8 mouse cellular contexts compared by ENCODE assay signal in the genomic region with DNA sequence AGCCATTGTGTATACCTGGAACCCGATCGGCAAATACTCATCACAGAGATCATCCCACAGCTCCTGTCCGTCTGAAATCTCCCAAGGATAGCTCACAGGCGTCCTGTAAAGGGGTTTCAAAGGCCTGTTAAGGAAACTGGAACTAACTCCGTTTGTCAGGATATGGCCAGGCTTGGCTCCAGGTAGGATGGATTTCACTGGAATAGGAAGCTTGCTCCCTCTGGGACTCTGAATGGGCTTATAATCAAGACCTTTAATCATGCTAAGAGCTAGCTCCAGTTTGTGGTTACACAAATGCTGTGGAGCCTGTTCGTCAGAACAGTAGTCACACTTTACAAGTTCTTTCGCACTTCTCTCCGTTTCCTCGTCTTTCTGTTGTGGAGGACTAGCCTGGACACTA.
A peak's percentile ranks its signal among the peaks of the same experiment; 100 is the strongest.
DNase-seq lines count a peak whose midpoint lies in the region; ATAC-seq and TF ChIP-seq lines count a peak whose summit lies in the region.

No protein-coding gene starts in this region.

- peaks cover 9% of the 10 kb centered on the region for H3K4me1 ChIP-seq in liver, adult 2 months (ENCODE audit: control insufficient read depth, insufficient read depth, low read length)
- H3K4me1 ChIP-seq in embryonic facial prominence, embryonic 12.5 days, result peaks cover 22% of the 10 kb centered on the region
- H3K4me1 ChIP-seq in hindbrain, embryonic 14.5 days (replicated peaks; ENCODE audit: control insufficient read depth, insufficient read depth, low read length), result peaks cover 53% of the 10 kb centered on the region
- H3K4me1 ChIP-seq in midbrain, embryonic 14.5 days (ENCODE audit: control insufficient read depth, insufficient read depth, low read length), result peaks cover 47% of the 10 kb centered on the region

- DNase-seq in liver, adult 2 months (ENCODE audit: extremely low read depth, low read depth, low spot score), result peak; percentile 24
- DNase-seq in liver, result no peak
- no peak for DNase-seq in hindbrain, embryonic 14.5 days (ENCODE audit: low spot score)
- DNase-seq in midbrain, embryonic 14.5 days, result peak; percentile 14
- DNase-seq in left cerebral cortex, postnatal 25 days (ENCODE audit: low spot score in 2 of 2), result no peak
- no peak for DNase-seq in gastrocnemius, postnatal 10 days
- DNase-seq in gastrocnemius, postnatal 14 days, result no peak

- intact Hi-C loops in left cerebral cortex, postnatal 25 days (cut with DNase I), result loop anchor here (5.0 kb wide), 2 partner anchors 101 to 121 kb away; partner anchors contain the start of gene Pde4dip
- intact Hi-C loops in gastrocnemius, postnatal 14 days (cut with DNase I; ENCODE audit: low total_unique reads), result no loop called here

- H3K27ac ChIP-seq in liver, adult 2 months (replicated peaks; ENCODE audit: insufficient read depth, low read depth, low read length), result no peak overlapping the region; the same call in 1 of the 2 replicates
- H3K27ac ChIP-seq in embryonic facial prominence, embryonic 12.5 days, result no peak overlapping the region
- no peak overlapping the region for H3K27ac ChIP-seq in hindbrain, embryonic 14.5 days
- peak overlapping the region; percentile 98; the same call in 1 of the 2 replicates for H3K27ac ChIP-seq in midbrain, embryonic 14.5 days (replicated peaks; ENCODE audit: low read depth, low read length)

- no peaks in the 10 kb centered on the region for H3K27me3 ChIP-seq in liver, adult 2 months (ENCODE audit: control insufficient read depth, insufficient read depth, low read length)
- no peaks in the 10 kb centered on the region for H3K27me3 ChIP-seq in embryonic facial prominence, embryonic 12.5 days
- no peaks in the 10 kb centered on the region for H3K27me3 ChIP-seq in hindbrain, embryonic 14.5 days (ENCODE audit: control insufficient read depth, insufficient read depth, low read length)
- H3K27me3 ChIP-seq in midbrain, embryonic 14.5 days (ENCODE audit: control insufficient read depth, insufficient read depth, low read length), result no peaks in the 10 kb centered on the region

- WGBS in liver, adult 2 months, result 31% methylated on average over 9 of the region's 9 CpGs
- WGBS in embryonic facial prominence, embryonic 12.5 days, result 50% methylated on average over 9 of the region's 9 CpGs
- WGBS in hindbrain, embryonic 14.5 days, result 46% methylated on average over 9 of the region's 9 CpGs
- WGBS in midbrain, embryonic 14.5 days, result 54% methylated on average over 9 of the region's 9 CpGs

- peaks cover 14% of the 10 kb centered on the region; the same call in 1 of the 2 replicates for H3K79me2 ChIP-seq in liver, adult 2 months (ENCODE audit: control insufficient read depth, insufficient read depth, low read length)

- H3K36me3 ChIP-seq in liver, adult 2 months (ENCODE audit: control insufficient read depth, insufficient read depth, low read length), result peaks cover 6% of the 10 kb centered on the region; the same call in 1 of the 2 replicates
- H3K36me3 ChIP-seq in embryonic facial prominence, embryonic 12.5 days, result no peaks in the 10 kb centered on the region; the same call in 1 of the 2 replicates
- H3K36me3 ChIP-seq in hindbrain, embryonic 14.5 days (replicated peaks; ENCODE audit: control insufficient read depth, insufficient read depth), result no peaks in the 10 kb centered on the region; the same call in 1 of the 2 replicates
- no peaks in the 10 kb centered on the region; the same call in 1 of the 2 replicates for H3K36me3 ChIP-seq in midbrain, embryonic 14.5 days (ENCODE audit: control insufficient read depth, insufficient read depth, low read length)

- no peak for TF ChIP-seq POLR2A in liver, adult 2 months (IDR thresholded peaks at IDR 0.05; ENCODE audit: extremely low read depth, insufficient read depth, low read length)

- TF ChIP-seq CTCF in liver, adult 2 months (IDR thresholded peaks at IDR 0.05; ENCODE audit: low read depth, low read length), result no peak

- peak overlapping the region; percentile 72 for H3K4me2 ChIP-seq in embryonic facial prominence, embryonic 12.5 days (replicated peaks)
- peak overlapping the region; percentile 80 for H3K4me2 ChIP-seq in hindbrain, embryonic 14.5 days (replicated peaks)
- peak overlapping the region; percentile 86 for H3K4me2 ChIP-seq in midbrain, embryonic 14.5 days (ENCODE audit: low read length)

- peak overlapping the region; percentile 82; the same call in 1 of the 2 replicates for H3K4me3 ChIP-seq in liver, adult 2 months (ENCODE audit: insufficient read depth, low read depth, low read length)
- peak overlapping the region; percentile 77 for H3K4me3 ChIP-seq in embryonic facial prominence, embryonic 12.5 days
- peak overlapping the region; percentile 71 for H3K4me3 ChIP-seq in hindbrain, embryonic 14.5 days (replicated peaks; ENCODE audit: low read length)
- peak overlapping the region; percentile 79 for H3K4me3 ChIP-seq in midbrain, embryonic 14.5 days (replicated peaks; ENCODE audit: low read depth, low read length)

- peak overlapping the region; percentile 75 for H3K9ac ChIP-seq in liver, adult 2 months (ENCODE audit: low read depth, low read length)
- peak overlapping the region; percentile 72 for H3K9ac ChIP-seq in embryonic facial prominence, embryonic 12.5 days
- H3K9ac ChIP-seq in hindbrain, embryonic 14.5 days, result peak overlapping the region; percentile 69
- peak overlapping the region; percentile 80 for H3K9ac ChIP-seq in midbrain, embryonic 14.5 days (replicated peaks; ENCODE audit: low read length)

- no peaks in the 10 kb centered on the region for H3K9me3 ChIP-seq in embryonic facial prominence, embryonic 12.5 days
- no peaks in the 10 kb centered on the region for H3K9me3 ChIP-seq in hindbrain, embryonic 14.5 days (ENCODE audit: control insufficient read depth, low read length)
- H3K9me3 ChIP-seq in midbrain, embryonic 14.5 days (ENCODE audit: control insufficient read depth, low read length), result no peaks in the 10 kb centered on the region

- ATAC-seq in embryonic facial prominence, embryonic 12.5 days (ENCODE audit: insufficient number of reproducible peaks, insufficient read depth, low FRiP score, low TSS enrichment), result no peak
- no peak for ATAC-seq in hindbrain, embryonic 14.5 days (ENCODE audit: low FRiP score)
- no peak for ATAC-seq in midbrain, embryonic 14.5 days (ENCODE audit: low FRiP score, low TSS enrichment)

Comparison
In these comparisons a context has a peak if more than half of its experiments do, and no peak if none do; other contexts are left out.
1. DNase-seq: peak in liver, adult 2 months (single experiment) and midbrain, embryonic 14.5 days (single experiment); none in liver (single experiment), hindbrain, embryonic 14.5 days (single experiment), left cerebral cortex, postnatal 25 days (0 of 2), gastrocnemius, postnatal 10 days (single experiment) and gastrocnemius, postnatal 14 days (single experiment).
2. Peak in every context shown above with its lines, with median percentiles within 50 percentile points of each other: H3K4me3 ChIP-seq, H3K9ac ChIP-seq and H3K4me2 ChIP-seq.